Mouse (Mus musculus) midbrain, embryonic 14.5 days (tissue): ENCODE measurements at regions not wholly inside any gene's neighbourhood (a gene's known extent, or its start where the extent isn't known, plus 50 kb on each side); places are given as distances from the start of the nearest gene placed in this dataset.

Experiments
- ATAC-seq: fragments of 200-750 bp; cut with Nextera tagmentation; 2 replicates; pipeline ENCODE4 v1.8.0; 2017; ENCODE audit warnings: moderate number of reproducible peaks, moderate library complexity; ENCODE audit not compliant: low FRiP score, low TSS enrichment
- DNase-seq: peaks from one replicate; pipeline ENCODE4 v3.0.0-alpha.2; 2015
- H3K27ac ChIP-seq: fragments of 300-500 bp; sonication (generic); replicated peaks from 2 replicates; pipeline ENCODE4 v1.5.1; 2014; ENCODE audit warnings: mild to moderate bottlenecking, low read depth, low read length, moderate library complexity
- H3K27me3 ChIP-seq: fragments of 300-500 bp; sonication (generic); 2 replicates; pipeline ENCODE4 v1.6.1; 2014; ENCODE audit warnings: low read length, control low read depth, mixed read lengths; ENCODE audit not compliant: control insufficient read depth, insufficient read depth
- H3K36me3 ChIP-seq: fragments of 300-500 bp; sonication (generic); 2 replicates; pipeline ENCODE4 v1.6.1; 2014; ENCODE audit warnings: low read length, control low read depth; ENCODE audit not compliant: control insufficient read depth, insufficient read depth
- H3K4me1 ChIP-seq: fragments of 300-500 bp; sonication (generic); 2 replicates; pipeline ENCODE4 v1.6.1; 2014; ENCODE audit warnings: mild to moderate bottlenecking, antibody characterized with exemption, low read length, control low read depth; ENCODE audit not compliant: control insufficient read depth, insufficient read depth
- H3K4me2 ChIP-seq: fragments of 300-500 bp; sonication (generic); 2 replicates; pipeline ENCODE4 v1.6.1; 2014; ENCODE audit warnings: mild to moderate bottlenecking, low read length, moderate library complexity
- H3K4me3 ChIP-seq: fragments of 300-500 bp; sonication (generic); replicated peaks from 2 replicates; pipeline ENCODE4 v1.5.1; 2014; ENCODE audit warnings: low read depth, low read length
- H3K9ac ChIP-seq: fragments of 300-500 bp; sonication (generic); replicated peaks from 2 replicates; pipeline ENCODE4 v1.6.1; 2014; ENCODE audit warnings: mild to moderate bottlenecking, low read length, moderate library complexity
- H3K9me3 ChIP-seq: fragments of 300-500 bp; sonication (generic); 2 replicates; pipeline ENCODE4 v1.6.1; 2016; ENCODE audit warnings: low read length, control low read depth, mixed read lengths; ENCODE audit not compliant: control insufficient read depth
- whole genome bisulfite sequencing: fragments of 180-500 bp; shearing (Covaris S2); extraction: QIAGEN DNeasy Blood & Tissue Kit; methylation state at CpG from one replicate; pipeline ENCODE4 v1.1.7; 2014; 5-methylcytosine and 5-hydroxymethylcytosine counted together

- H3K27ac ChIP-seq = no peak overlapping the region
- no peaks in the 10 kb centered on the region for H3K36me3 ChIP-seq
- no peak overlapping the region for H3K9ac ChIP-seq
- ATAC-seq (peak; percentile 6; the same call in 1 of the 2 replicates), DNase-seq (no peak)
- 56% methylated on average over 5 of the region's 5 CpGs for WGBS
- H3K9me3 ChIP-seq = no peaks in the 10 kb centered on the region
- no peaks in the 10 kb centered on the region for H3K4me1 ChIP-seq
- H3K4me2 ChIP-seq = no peak overlapping the region
- H3K27me3 ChIP-seq = peaks cover 19% of the 10 kb centered on the region; the same call in 1 of the 2 replicates
- H3K4me3 ChIP-seq = no peak overlapping the region
Observed at GRCm38 (mm10) chrX:99291965-99292364, 156.0 kb downstream of the Efnb1 start.

- H3K4me3 ChIP-seq = no peak overlapping the region
- H3K4me2 ChIP-seq = no peak overlapping the region
- no peaks in the 10 kb centered on the region for H3K4me1 ChIP-seq
- 22% methylated on average over 8 of the region's 10 CpGs for WGBS
- DNase-seq (peak; percentile 43), ATAC-seq (peak; percentile 77)
- H3K36me3 ChIP-seq = no peaks in the 10 kb centered on the region
- no peak overlapping the region for H3K9ac ChIP-seq
- H3K9me3 ChIP-seq = no peaks in the 10 kb centered on the region
- H3K27me3 ChIP-seq = peaks cover 15% of the 10 kb centered on the region; the same call in 1 of the 2 replicates
- no peak overlapping the region for H3K27ac ChIP-seq
Observed at GRCm38 (mm10) chrX:99291423-99291963, 155.6 kb downstream of the Efnb1 start.

GRCm38 (mm10) chrX:99287988-99288387, 152.1 kb downstream of the Efnb1 start:
- H3K9ac ChIP-seq = no peak overlapping the region
- ATAC-seq = no peak
- WGBS = 75% methylated on average over 4 of the region's 4 CpGs

GRCm38 (mm10) chrX:99286876-99287275, 150.9 kb downstream of the Efnb1 start:
- Histone ChIP-seq H3K4me2 (no peak overlapping the region), H3K27ac (no peak overlapping the region), H3K4me1 (no peaks in the 10 kb centered on the region), H3K9ac (no peak overlapping the region), H3K27me3 (no peaks in the 10 kb centered on the region; the same call in 1 of the 2 replicates), H3K9me3 (no peaks in the 10 kb centered on the region), H3K4me3 (no peak overlapping the region), H3K36me3 (no peaks in the 10 kb centered on the region)
- ATAC-seq (no peak), DNase-seq (no peak)
- WGBS = 75% methylated on average over 2 of the region's 2 CpGs

More at GRCm38 (mm10) chrX:99287988-99288387, 152.1 kb downstream of the Efnb1 start:
- Histone ChIP-seq H3K4me3 (no peak overlapping the region), H3K36me3 (no peaks in the 10 kb centered on the region), H3K27ac (no peak overlapping the region), H3K4me2 (no peak overlapping the region), H3K4me1 (no peaks in the 10 kb centered on the region), H3K27me3 (no peaks in the 10 kb centered on the region; the same call in 1 of the 2 replicates), H3K9me3 (no peaks in the 10 kb centered on the region)
- DNase-seq = no peak

GRCm38 (mm10) chrX:99285611-99286010, 149.7 kb downstream of the Efnb1 start:
- Histone ChIP-seq H3K4me1 (no peaks in the 10 kb centered on the region), H3K9ac (no peak overlapping the region), H3K4me3 (no peak overlapping the region), H3K4me2 (no peak overlapping the region), H3K9me3 (no peaks in the 10 kb centered on the region), H3K36me3 (no peaks in the 10 kb centered on the region), H3K27ac (no peak overlapping the region), H3K27me3 (no peaks in the 10 kb centered on the region; the same call in 1 of the 2 replicates)
- 23% methylated on average over 9 of the region's 9 CpGs for WGBS
- ATAC-seq (peak; percentile 60; the same call in 1 of the 2 replicates), DNase-seq (peak; percentile 60)

- DNase-seq = no peak
- H3K27ac ChIP-seq = no peak overlapping the region
- 80% methylated on average over 5 of the region's 5 CpGs for WGBS
- H3K4me2 ChIP-seq = no peak overlapping the region
- H3K9ac ChIP-seq = no peak overlapping the region
- no peaks in the 10 kb centered on the region for H3K9me3 ChIP-seq
- ATAC-seq = no peak
- no peaks in the 10 kb centered on the region for H3K36me3 ChIP-seq
- no peaks in the 10 kb centered on the region for H3K4me1 ChIP-seq
- no peak overlapping the region for H3K4me3 ChIP-seq
- peaks cover 3% of the 10 kb centered on the region; the same call in 1 of the 2 replicates for H3K27me3 ChIP-seq
Observed at GRCm38 (mm10) chrX:99280991-99281390, 145.1 kb downstream of the Efnb1 start.

- Histone ChIP-seq H3K27ac (no peak overlapping the region), H3K4me3 (no peak overlapping the region), H3K4me2 (no peak overlapping the region), H3K9me3 (no peaks in the 10 kb centered on the region), H3K9ac (no peak overlapping the region), H3K36me3 (no peaks in the 10 kb centered on the region), H3K27me3 (peaks cover 3% of the 10 kb centered on the region; the same call in 1 of the 2 replicates), H3K4me1 (no peaks in the 10 kb centered on the region)
- 49% methylated on average over 5 of the region's 5 CpGs for WGBS
- no peak for DNase-seq
- no peak for ATAC-seq
Observed at GRCm38 (mm10) chrX:99280543-99280942, 144.6 kb downstream of the Efnb1 start.

GRCm38 (mm10) chrX:99275536-99275935, 139.6 kb downstream of the Efnb1 start:
- ATAC-seq = no peak

GRCm38 (mm10) chrX:99271908-99272307, 136.0 kb downstream of the Efnb1 start:
- 81% methylated on average over 3 of the region's 3 CpGs for WGBS
- Histone ChIP-seq H3K4me3 (no peak overlapping the region), H3K9ac (no peak overlapping the region), H3K4me1 (no peaks in the 10 kb centered on the region), H3K27me3 (no peaks in the 10 kb centered on the region), H3K4me2 (no peak overlapping the region), H3K27ac (no peak overlapping the region), H3K9me3 (0 out of 2 replicates have a peak, but pooled peaks cover 6% of the 10 kb centered on the region), H3K36me3 (no peaks in the 10 kb centered on the region)
- no peak for DNase-seq
- ATAC-seq = no peak

More at GRCm38 (mm10) chrX:99275536-99275935, 139.6 kb downstream of the Efnb1 start:
- no peak overlapping the region for H3K4me3 ChIP-seq
- WGBS = 83% methylated on average over 5 of the region's 5 CpGs
- no peaks in the 10 kb centered on the region for H3K36me3 ChIP-seq
- H3K27ac ChIP-seq = no peak overlapping the region
- no peaks in the 10 kb centered on the region for H3K9me3 ChIP-seq
- peaks cover 3% of the 10 kb centered on the region; the same call in 1 of the 2 replicates for H3K27me3 ChIP-seq
- no peak for DNase-seq
- no peak overlapping the region for H3K4me2 ChIP-seq
- no peaks in the 10 kb centered on the region for H3K4me1 ChIP-seq
- no peak overlapping the region for H3K9ac ChIP-seq
